Mouse (Mus musculus) embryonic facial prominence, embryonic 10.5 days (tissue): ENCODE measurements at regions not wholly inside any gene's neighbourhood (a gene's known extent, or its start where the extent isn't known, plus 50 kb on each side); places are given as distances from the start of the nearest gene placed in this dataset.

Source experiments
- DNase-seq: peaks from one replicate; pipeline ENCODE4 v3.0.0-alpha.2; 2017; ENCODE audit warnings: low spot score
- H3K27ac ChIP-seq: fragments of 300-500 bp; sonication (generic); replicated peaks from 2 replicates; pipeline ENCODE4 v1.5.1; 2016; ENCODE audit warnings: mild to moderate bottlenecking
- H3K27me3 ChIP-seq: fragments of 300-500 bp; sonication (generic); replicated peaks from 2 replicates; pipeline ENCODE4 v1.6.1; 2016; ENCODE audit warnings: low read depth, mild to moderate bottlenecking; ENCODE audit not compliant: poor library complexity, severe bottlenecking
- H3K36me3 ChIP-seq: fragments of 300-500 bp; sonication (generic); replicated peaks from 2 replicates; pipeline ENCODE4 v1.6.1; 2016; ENCODE audit warnings: mild to moderate bottlenecking, moderate library complexity
- H3K4me1 ChIP-seq: fragments of 300-500 bp; sonication (generic); 2 replicates; pipeline ENCODE4 v1.6.1; 2016
- H3K4me3 ChIP-seq: fragments of 300-500 bp; sonication (generic); 2 replicates; pipeline ENCODE4 v1.5.1; 2016; ENCODE audit warnings: mild to moderate bottlenecking, moderate library complexity
- H3K9me3 ChIP-seq: fragments of 300-500 bp; sonication (generic); 2 replicates; pipeline ENCODE4 v1.6.1; 2016; ENCODE audit warnings: mild to moderate bottlenecking
- WGBS: fragments of 180-500 bp; shearing (Covaris S2); methylation state at CpG from one replicate; pipeline ENCODE4 v1.1.7; 2016; 5-methylcytosine and 5-hydroxymethylcytosine counted together

GRCm38 (mm10) chr2:71647914-71648497 lies 97.4 kb upstream of the Itga6 start:
- Histone ChIP-seq H3K36me3 (no peaks in the 10 kb centered on the region), H3K27ac (no peak overlapping the region), H3K9me3 (no peaks in the 10 kb centered on the region), H3K4me3 (no peak overlapping the region), H3K4me1 (peaks cover 42% of the 10 kb centered on the region), H3K27me3 (peaks cover 8% of the 10 kb centered on the region; the same call in 1 of the 2 replicates)
- DNase-seq, result no peak
- 83% methylated on average over 14 of the region's 14 CpGs for WGBS

- Histone ChIP-seq H3K27me3 (peaks cover 2% of the 10 kb centered on the region; the same call in 1 of the 2 replicates), H3K4me3 (no peak overlapping the region), H3K9me3 (no peaks in the 10 kb centered on the region), H3K4me1 (peaks cover 58% of the 10 kb centered on the region), H3K27ac (peak overlapping the region; percentile 62), H3K36me3 (no peaks in the 10 kb centered on the region)
- WGBS, result 19% methylated on average over 2 of the region's 2 CpGs
- no peak for DNase-seq
Measured at GRCm38 (mm10) chr2:71651662-71652061, 93.8 kb upstream of the Itga6 start.

GRCm38 (mm10) chr2:71652261-71652801 lies 93.1 kb upstream of the Itga6 start:
- 11% methylated on average over 9 of the region's 9 CpGs for WGBS

GRCm38 (mm10) chr2:71654817-71655503 lies 90.5 kb upstream of the Itga6 start:
- Histone ChIP-seq H3K4me3 (peak overlapping the region; percentile 54; the same call in 1 of the 2 replicates), H3K27me3 (no peaks in the 10 kb centered on the region; the same call in none of the 2 replicates), H3K4me1 (peaks cover 49% of the 10 kb centered on the region), H3K27ac (peak overlapping the region; percentile 95), H3K9me3 (no peaks in the 10 kb centered on the region), H3K36me3 (no peaks in the 10 kb centered on the region)
- no peak for DNase-seq
- WGBS, result 9% methylated on average over 8 of the region's 8 CpGs

More at GRCm38 (mm10) chr2:71652261-71652801, 93.1 kb upstream of the Itga6 start:
- Histone ChIP-seq H3K4me1 (peaks cover 59% of the 10 kb centered on the region), H3K27me3 (no peaks in the 10 kb centered on the region; the same call in 1 of the 2 replicates), H3K27ac (peak overlapping the region; percentile 62), H3K9me3 (no peaks in the 10 kb centered on the region), H3K4me3 (peak overlapping the region; percentile 11), H3K36me3 (no peaks in the 10 kb centered on the region)
- peak; percentile 66 for DNase-seq

GRCm38 (mm10) chr2:71655504-71656390 lies 89.7 kb upstream of the Itga6 start:
- peak; percentile 87 for DNase-seq
- peak overlapping the region; percentile 95 for H3K27ac ChIP-seq
- peak overlapping the region; percentile 54 for H3K4me3 ChIP-seq
- H3K27me3 ChIP-seq, result no peaks in the 10 kb centered on the region; the same call in none of the 2 replicates
- 2% methylated on average over 19 of the region's 19 CpGs for WGBS
- H3K36me3 ChIP-seq, result no peaks in the 10 kb centered on the region
- peaks cover 46% of the 10 kb centered on the region for H3K4me1 ChIP-seq
- no peaks in the 10 kb centered on the region for H3K9me3 ChIP-seq

- Histone ChIP-seq H3K27ac (peak overlapping the region; percentile 95), H3K4me3 (peak overlapping the region; percentile 54; the same call in 1 of the 2 replicates), H3K4me1 (peaks cover 40% of the 10 kb centered on the region), H3K27me3 (no peaks in the 10 kb centered on the region; the same call in none of the 2 replicates), H3K36me3 (no peaks in the 10 kb centered on the region), H3K9me3 (no peaks in the 10 kb centered on the region)
- no peak for DNase-seq
- WGBS, result 52% methylated on average over 8 of the region's 8 CpGs
Measured at GRCm38 (mm10) chr2:71656611-71657244, 88.7 kb upstream of the Itga6 start.

- no peaks in the 10 kb centered on the region; the same call in 1 of the 2 replicates for H3K27me3 ChIP-seq
- H3K36me3 ChIP-seq, result no peaks in the 10 kb centered on the region
- peaks cover 7% of the 10 kb centered on the region for H3K4me1 ChIP-seq
- no peaks in the 10 kb centered on the region for H3K9me3 ChIP-seq
- no peak for DNase-seq
- H3K27ac ChIP-seq, result no peak overlapping the region
- H3K4me3 ChIP-seq, result no peak overlapping the region
Measured at GRCm38 (mm10) chr2:71661438-71661837, 84.0 kb upstream of the Itga6 start.

- DNase-seq, result no peak
- no peaks in the 10 kb centered on the region; the same call in 1 of the 2 replicates for H3K27me3 ChIP-seq
- H3K27ac ChIP-seq, result no peak overlapping the region
- H3K36me3 ChIP-seq, result no peaks in the 10 kb centered on the region
- peaks cover 5% of the 10 kb centered on the region; the same call in 1 of the 2 replicates for H3K4me1 ChIP-seq
- no peaks in the 10 kb centered on the region for H3K9me3 ChIP-seq
- no peak overlapping the region for H3K4me3 ChIP-seq
- 92% methylated on average over 5 of the region's 5 CpGs for WGBS
Measured at GRCm38 (mm10) chr2:71661986-71662385, 83.4 kb upstream of the Itga6 start.

GRCm38 (mm10) chr2:71663453-71663852 lies 82.0 kb upstream of the Itga6 start:
- H3K4me3 ChIP-seq, result no peak overlapping the region
- no peak for DNase-seq
- no peaks in the 10 kb centered on the region for H3K36me3 ChIP-seq
- 92% methylated on average over 8 of the region's 8 CpGs for WGBS
- H3K27ac ChIP-seq, result no peak overlapping the region
- H3K4me1 ChIP-seq, result peaks cover 5% of the 10 kb centered on the region; the same call in 1 of the 2 replicates
- H3K9me3 ChIP-seq, result no peaks in the 10 kb centered on the region
- H3K27me3 ChIP-seq, result no peaks in the 10 kb centered on the region; the same call in 1 of the 2 replicates

GRCm38 (mm10) chr2:71666927-71667326 lies 78.5 kb upstream of the Itga6 start:
- 81% methylated on average over 2 of the region's 2 CpGs for WGBS
- no peaks in the 10 kb centered on the region for H3K4me1 ChIP-seq

GRCm38 (mm10) chr2:71667746-71668145 lies 77.7 kb upstream of the Itga6 start:
- 94% methylated on average over 3 of the region's 3 CpGs for WGBS
- H3K27me3 ChIP-seq, result no peaks in the 10 kb centered on the region

More at GRCm38 (mm10) chr2:71666927-71667326, 78.5 kb upstream of the Itga6 start:
- Histone ChIP-seq H3K27ac (no peak overlapping the region), H3K9me3 (no peaks in the 10 kb centered on the region), H3K36me3 (no peaks in the 10 kb centered on the region), H3K27me3 (no peaks in the 10 kb centered on the region), H3K4me3 (no peak overlapping the region)
- no peak for DNase-seq

More at GRCm38 (mm10) chr2:71667746-71668145, 77.7 kb upstream of the Itga6 start:
- DNase-seq, result no peak
- H3K9me3 ChIP-seq, result no peaks in the 10 kb centered on the region
- H3K27ac ChIP-seq, result no peak overlapping the region
- peaks cover 1% of the 10 kb centered on the region for H3K4me1 ChIP-seq
- no peaks in the 10 kb centered on the region for H3K36me3 ChIP-seq
- no peak overlapping the region for H3K4me3 ChIP-seq
